Mouse (Mus musculus): ENCODE measurements around the gene Gna14. TPM values are rescaled to one million over a fixed set of nuclear protein-coding genes. Genes with fewer than 3 reads are reported as not detected.

Gene Gna14
- polyA plus RNA-seq, 1 experiment = not detected

DNA sequence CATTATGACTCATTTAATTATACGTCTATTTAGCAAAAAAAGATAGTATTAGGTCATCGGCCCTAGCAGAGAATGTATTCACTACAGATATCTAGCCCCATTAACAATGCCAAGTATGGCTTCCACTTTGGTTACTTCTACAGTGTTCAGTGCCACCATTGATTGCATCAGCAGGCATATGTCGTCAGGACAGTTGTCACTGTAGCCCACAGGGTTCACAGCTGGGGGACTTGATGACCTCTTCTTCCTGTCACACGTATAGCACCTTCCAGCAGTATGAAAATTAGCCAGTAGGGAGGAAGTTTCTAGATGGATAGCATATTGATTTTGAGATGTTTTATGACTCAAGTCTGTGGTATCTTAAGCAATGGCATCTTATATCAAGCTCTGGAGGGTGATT, 78.6 kb downstream of the Gna14 start:
- H3K4me1 ChIP-seq (ENCODE audit: control insufficient read depth, insufficient read depth, low read length) = no peaks in the 10 kb centered on the region
- H3K4me3 ChIP-seq (ENCODE audit: insufficient read depth, low read depth, low read length) = no peak overlapping the region
- no peak overlapping the region; the same call in 1 of the 2 replicates for H3K27ac ChIP-seq (ENCODE audit: insufficient read depth, low read depth, low read length)
- TF ChIP-seq POLR2A (IDR thresholded peaks at IDR 0.05; ENCODE audit: insufficient read depth, low read depth, low read length) (no peak), CTCF (IDR thresholded peaks at IDR 0.05; ENCODE audit: insufficient read depth, low read depth, low read length) (no peak)
- 54% methylated on average over 4 of the region's 4 CpGs for WGBS

DNA sequence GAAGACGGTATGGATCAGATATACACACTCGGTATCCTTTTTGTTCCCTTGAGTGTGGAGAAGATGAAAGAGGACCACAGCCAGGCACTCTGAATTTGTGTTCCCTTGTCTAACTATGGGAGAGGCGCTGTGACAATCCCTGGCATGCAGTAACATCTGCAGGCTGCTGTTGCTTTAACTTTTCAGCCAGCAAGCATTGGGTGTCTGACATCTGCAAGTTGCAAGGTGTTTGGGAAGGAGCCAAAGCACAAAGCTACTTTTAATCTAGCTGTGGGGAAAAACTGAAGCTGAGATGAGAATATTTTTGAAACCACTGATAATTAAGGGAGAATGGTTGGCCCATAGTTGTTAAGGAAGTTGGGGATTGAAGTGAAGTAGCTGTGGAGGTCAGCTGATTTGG, 83.0 kb downstream of the Gna14 start:
- WGBS = 82% methylated on average over 3 of the region's 3 CpGs

DNA sequence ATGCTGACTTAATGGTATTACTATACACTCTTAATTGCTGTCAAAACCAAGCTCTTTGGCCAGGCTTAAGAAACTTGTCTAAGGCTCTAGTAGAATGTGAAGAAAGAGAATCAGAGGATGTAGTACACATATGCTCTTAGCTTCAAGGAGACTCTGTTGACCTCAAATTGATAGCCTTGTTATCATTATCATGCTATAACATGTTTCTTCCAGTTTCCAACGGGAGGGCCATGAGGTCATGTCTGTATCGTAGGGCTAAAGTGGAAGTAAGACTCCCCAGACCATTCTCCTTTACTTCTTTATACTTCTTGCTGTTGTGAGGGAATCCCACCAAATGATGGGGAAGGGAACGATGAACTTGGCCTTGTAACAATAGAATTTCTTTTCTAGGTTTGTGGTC, 85.0 kb downstream of the Gna14 start:
- no peak overlapping the region for H3K27ac ChIP-seq (ENCODE audit: insufficient read depth, low read depth, low read length)
- H3K4me3 ChIP-seq (ENCODE audit: insufficient read depth, low read depth, low read length) = no peak overlapping the region
- no peak for TF ChIP-seq CTCF (IDR thresholded peaks at IDR 0.05; ENCODE audit: insufficient read depth, low read depth, low read length)
- TF ChIP-seq POLR2A (IDR thresholded peaks at IDR 0.05; ENCODE audit: insufficient read depth, low read depth, low read length) = no peak
- no peaks in the 10 kb centered on the region for H3K4me1 ChIP-seq (ENCODE audit: control insufficient read depth, insufficient read depth, low read length)
- 94% methylated on average over 3 of the region's 3 CpGs for WGBS

More for the DNA sequence above, 83.0 kb downstream of the Gna14 start:
- H3K4me3 ChIP-seq (ENCODE audit: insufficient read depth, low read depth, low read length) = no peak overlapping the region
- TF ChIP-seq CTCF (IDR thresholded peaks at IDR 0.05; ENCODE audit: insufficient read depth, low read depth, low read length) (no peak), POLR2A (IDR thresholded peaks at IDR 0.05; ENCODE audit: insufficient read depth, low read depth, low read length) (no peak)
- no peak overlapping the region for H3K27ac ChIP-seq (ENCODE audit: insufficient read depth, low read depth, low read length)
- no peaks in the 10 kb centered on the region for H3K4me1 ChIP-seq (ENCODE audit: control insufficient read depth, insufficient read depth, low read length)

DNA sequence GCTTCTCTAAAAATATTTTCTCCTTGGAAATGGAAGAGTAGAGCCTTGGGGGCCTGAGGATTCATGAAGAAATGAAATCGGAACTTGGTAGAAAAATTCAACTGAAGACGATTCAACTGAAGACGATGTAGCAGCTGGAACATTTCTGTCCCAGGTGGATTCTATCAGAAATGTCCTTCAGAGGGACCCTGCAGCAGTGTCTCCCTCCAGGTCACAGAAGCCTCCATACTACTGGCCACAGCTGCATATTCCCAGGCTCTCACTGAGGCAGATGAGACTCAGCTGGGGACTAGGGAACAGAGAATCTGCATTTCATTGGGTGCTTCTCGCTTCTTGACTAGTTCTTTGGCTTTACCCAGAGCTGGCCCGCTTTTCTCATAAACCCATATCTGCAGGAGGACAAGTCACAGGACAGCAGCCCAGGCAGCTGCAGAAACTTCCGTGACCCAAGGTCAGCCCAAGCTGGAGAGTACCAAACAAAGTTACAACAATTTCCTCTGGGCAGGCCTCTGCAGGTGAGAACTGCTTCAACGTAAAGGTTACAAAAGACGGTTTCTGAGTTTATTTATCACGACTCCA, 90.8 kb downstream of the Gna14 start:
- no peak for TF ChIP-seq CTCF (IDR thresholded peaks at IDR 0.05; ENCODE audit: insufficient read depth, low read depth, low read length)
- TF ChIP-seq POLR2A (IDR thresholded peaks at IDR 0.05; ENCODE audit: insufficient read depth, low read depth, low read length) = no peak
- whole genome bisulfite sequencing = 95% methylated on average over 9 of the region's 9 CpGs
- H3K4me3 ChIP-seq (ENCODE audit: insufficient read depth, low read depth, low read length) = no peak overlapping the region
- H3K27ac ChIP-seq (ENCODE audit: insufficient read depth, low read depth, low read length) = no peak overlapping the region
- H3K4me1 ChIP-seq (ENCODE audit: control insufficient read depth, insufficient read depth, low read length) = no peaks in the 10 kb centered on the region

DNA sequence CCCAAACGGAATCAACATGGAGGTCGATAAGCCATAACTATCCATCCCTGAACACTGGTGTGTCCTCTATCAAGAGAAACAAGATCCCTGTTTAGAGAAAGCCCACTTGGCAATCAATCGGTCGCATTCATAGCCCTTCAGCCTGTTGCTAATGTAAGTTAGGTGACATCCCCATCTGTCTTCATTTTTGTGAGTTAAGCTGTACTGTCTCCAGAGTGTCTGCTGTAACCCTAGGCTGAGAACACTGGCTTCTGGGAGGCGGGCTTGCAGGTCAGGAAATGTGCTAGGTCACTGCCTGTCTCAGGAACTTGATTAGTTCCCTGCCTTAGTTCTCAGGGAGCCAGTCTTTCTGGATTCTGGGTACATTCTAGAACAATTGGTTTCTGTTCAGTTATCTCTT, 91.5 kb downstream of the Gna14 start:
- WGBS = 93% methylated on average over 5 of the region's 5 CpGs
- Histone ChIP-seq H3K4me1 (ENCODE audit: control insufficient read depth, insufficient read depth, low read length) (no peaks in the 10 kb centered on the region), H3K27ac (ENCODE audit: insufficient read depth, low read depth, low read length) (no peak overlapping the region), H3K4me3 (ENCODE audit: insufficient read depth, low read depth, low read length) (no peak overlapping the region)
- TF ChIP-seq CTCF (IDR thresholded peaks at IDR 0.05; ENCODE audit: insufficient read depth, low read depth, low read length) (no peak), POLR2A (IDR thresholded peaks at IDR 0.05; ENCODE audit: insufficient read depth, low read depth, low read length) (no peak)

DNA sequence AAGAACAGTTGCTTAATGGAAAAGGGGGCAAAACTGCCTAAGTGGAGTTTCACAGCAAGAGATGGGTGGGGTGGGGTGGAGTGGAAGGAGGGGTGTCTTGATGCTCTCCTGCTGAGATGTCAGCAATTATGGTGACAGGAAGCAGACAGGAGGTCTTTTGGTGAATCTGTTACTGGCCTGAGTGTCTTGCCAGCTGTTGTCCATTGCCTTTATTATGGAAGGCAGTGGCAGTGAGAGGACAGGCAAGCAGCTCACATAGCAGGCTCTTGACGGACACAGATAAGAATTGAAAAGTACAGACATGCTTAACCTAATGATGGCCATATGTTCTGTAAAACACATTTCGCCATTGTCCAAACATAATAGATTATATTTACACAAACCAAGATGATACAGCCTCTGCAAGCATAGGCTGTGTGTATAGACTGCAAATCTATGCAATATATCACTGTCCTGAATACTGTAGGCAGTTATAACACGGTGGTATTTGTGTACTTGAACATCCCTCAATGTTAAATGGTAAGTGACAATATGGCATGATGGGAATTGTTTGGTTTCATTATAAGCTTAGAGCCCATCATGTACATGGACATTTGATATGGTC, 92.8 kb downstream of the Gna14 start:
- TF ChIP-seq CTCF (IDR thresholded peaks at IDR 0.05; ENCODE audit: insufficient read depth, low read depth, low read length) (no peak), POLR2A (IDR thresholded peaks at IDR 0.05; ENCODE audit: insufficient read depth, low read depth, low read length) (no peak)
- no peaks in the 10 kb centered on the region for H3K4me1 ChIP-seq (ENCODE audit: control insufficient read depth, insufficient read depth, low read length)
- no peak overlapping the region for H3K27ac ChIP-seq (ENCODE audit: insufficient read depth, low read depth, low read length)
- no peak overlapping the region for H3K4me3 ChIP-seq (ENCODE audit: insufficient read depth, low read depth, low read length)
- 93% methylated on average over 3 of the region's 3 CpGs for WGBS

DNA sequence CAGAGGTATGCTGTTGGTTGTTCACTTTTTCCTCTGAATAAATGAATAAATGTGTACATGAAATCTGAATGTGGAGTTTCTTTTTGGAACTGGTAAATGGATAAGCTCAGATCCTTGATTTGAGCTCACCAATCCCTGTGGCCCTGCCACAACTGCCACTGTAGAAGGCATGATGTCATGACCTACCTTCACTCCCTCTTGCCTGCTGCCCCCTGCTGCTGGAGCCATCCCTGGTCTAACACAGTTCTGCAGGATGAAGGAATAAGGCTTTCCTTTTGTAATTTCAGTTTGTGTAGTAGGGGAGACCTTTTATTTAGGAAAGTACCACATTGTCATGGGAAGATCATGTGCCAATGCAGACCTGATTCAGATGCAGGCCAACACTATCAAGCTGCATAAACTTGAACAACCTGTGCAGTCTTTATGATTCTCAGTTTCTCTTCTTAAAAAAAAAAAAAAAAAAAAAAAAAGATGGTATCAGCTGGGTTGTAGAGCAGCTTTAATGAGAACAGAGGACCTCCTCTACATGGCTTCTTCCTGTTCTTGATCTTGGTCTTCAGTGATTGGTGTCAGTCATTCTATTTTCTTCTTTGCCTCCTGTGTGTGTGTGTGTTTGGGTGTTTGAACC, 93.8 kb downstream of the Gna14 start:
- TF ChIP-seq CTCF (IDR thresholded peaks at IDR 0.05; ENCODE audit: insufficient read depth, low read depth, low read length) (no peak), POLR2A (IDR thresholded peaks at IDR 0.05; ENCODE audit: insufficient read depth, low read depth, low read length) (no peak)
- no peaks in the 10 kb centered on the region for H3K4me1 ChIP-seq (ENCODE audit: control insufficient read depth, insufficient read depth, low read length)
- H3K4me3 ChIP-seq (ENCODE audit: insufficient read depth, low read depth, low read length) = no peak overlapping the region
- H3K27ac ChIP-seq (ENCODE audit: insufficient read depth, low read depth, low read length) = no peak overlapping the region

DNA sequence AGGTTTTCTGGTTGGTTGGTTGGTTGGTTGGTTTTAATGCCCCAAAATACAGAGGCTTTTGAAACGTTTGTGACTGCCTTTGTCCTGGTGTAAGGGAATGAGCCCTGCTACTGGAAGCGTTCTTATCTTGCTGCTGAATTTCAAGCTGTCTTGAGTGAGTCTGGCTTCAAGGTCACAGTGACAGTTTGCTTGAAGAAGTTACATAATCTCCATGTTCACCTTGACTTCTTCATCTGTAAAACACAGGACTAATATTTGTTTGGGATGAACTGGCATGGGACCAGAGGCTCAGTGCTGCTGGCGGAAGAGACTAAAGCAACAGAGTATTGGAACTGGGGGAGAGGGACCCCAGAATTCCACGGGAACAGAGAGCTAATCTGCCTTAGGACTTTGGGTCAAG, 94.4 kb downstream of the Gna14 start:
- H3K4me1 ChIP-seq (ENCODE audit: control insufficient read depth, insufficient read depth, low read length) = no peaks in the 10 kb centered on the region
- TF ChIP-seq POLR2A (IDR thresholded peaks at IDR 0.05; ENCODE audit: insufficient read depth, low read depth, low read length) (no peak), CTCF (IDR thresholded peaks at IDR 0.05; ENCODE audit: insufficient read depth, low read depth, low read length) (no peak)
- no peak overlapping the region for H3K27ac ChIP-seq (ENCODE audit: insufficient read depth, low read depth, low read length)
- no peak overlapping the region for H3K4me3 ChIP-seq (ENCODE audit: insufficient read depth, low read depth, low read length)
- WGBS = 79% methylated on average over 4 of the region's 4 CpGs

DNA sequence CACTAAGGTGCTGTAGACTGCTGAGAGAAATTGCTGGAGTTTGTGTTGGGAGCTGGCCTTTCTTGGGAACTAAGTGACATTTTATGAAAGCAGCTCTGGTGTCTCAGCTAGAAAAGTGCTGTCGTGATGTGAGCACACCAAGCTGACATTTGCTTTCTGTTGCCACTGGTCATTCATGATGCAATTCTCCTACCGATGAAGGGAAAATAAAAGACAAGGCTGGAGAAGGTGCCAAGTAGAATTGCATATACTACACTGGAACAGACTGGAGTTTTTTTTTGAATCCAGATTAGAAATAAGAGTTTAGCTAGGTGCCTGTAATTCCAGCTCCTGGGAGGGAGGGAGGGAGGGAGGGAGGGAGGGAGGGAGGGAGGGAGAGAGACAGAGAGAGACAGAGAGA, 98.7 kb downstream of the Gna14 start:
- Histone ChIP-seq H3K4me3 (ENCODE audit: insufficient read depth, low read depth, low read length) (no peak overlapping the region), H3K4me1 (ENCODE audit: control insufficient read depth, insufficient read depth, low read length) (no peaks in the 10 kb centered on the region), H3K27ac (ENCODE audit: insufficient read depth, low read depth, low read length) (no peak overlapping the region)
- no peak for TF ChIP-seq POLR2A (IDR thresholded peaks at IDR 0.05; ENCODE audit: insufficient read depth, low read depth, low read length)
- TF ChIP-seq CTCF (IDR thresholded peaks at IDR 0.05; ENCODE audit: insufficient read depth, low read depth, low read length) = no peak
- 44% methylated on average over 2 of the region's 2 CpGs for WGBS

Data from olfactory bulb, adult 2 months (tissue).